Mouse (Mus musculus) limb, embryonic 13.5 days (tissue): ENCODE measurements around the gene Caskin2. TPM values are rescaled to one million over a fixed set of nuclear protein-coding genes. Genes with fewer than 3 reads are reported as not detected.
A peak's percentile ranks its signal among the peaks of the same experiment; 100 is the strongest.
"Not testable (repeated sequence)": the region's sequence is repeated elsewhere in the genome, so short reads cannot be mapped to it uniquely, and the experiment has no call there.

Experiments used
- ATAC-seq: fragments of 200-750 bp; cut with Nextera tagmentation; 2 replicates; pipeline ENCODE4 v1.8.0; 2017; ENCODE audit warnings: low read depth, moderate number of reproducible peaks, moderate TSS enrichment; ENCODE audit not compliant: low FRiP score
- H3K27ac ChIP-seq: fragments of 300-500 bp; sonication (generic); 2 replicates; pipeline ENCODE4 v1.5.1; 2015; ENCODE audit warnings: inconsistent platforms, mild to moderate bottlenecking, moderate library complexity
- H3K27me3 ChIP-seq: fragments of 300-500 bp; sonication (generic); 2 replicates; pipeline ENCODE4 v1.6.1; 2015; ENCODE audit warnings: mild to moderate bottlenecking, inconsistent platforms
- H3K36me3 ChIP-seq: fragments of 300-500 bp; sonication (generic); 2 replicates; pipeline ENCODE4 v1.6.1; 2015; ENCODE audit warnings: inconsistent platforms, mild to moderate bottlenecking, moderate library complexity
- H3K4me1 ChIP-seq: fragments of 300-500 bp; sonication (generic); 2 replicates; pipeline ENCODE4 v1.6.1; 2015; ENCODE audit warnings: inconsistent platforms
- H3K4me2 ChIP-seq: fragments of 300-500 bp; sonication (generic); replicated peaks from 2 replicates; pipeline ENCODE4 v1.6.1; 2015; ENCODE audit warnings: inconsistent platforms, mild to moderate bottlenecking, moderate library complexity
- H3K4me3 ChIP-seq: fragments of 300-500 bp; sonication (generic); 2 replicates; pipeline ENCODE4 v1.5.1; 2015; ENCODE audit warnings: moderate library complexity, mild to moderate bottlenecking, inconsistent platforms
- H3K9ac ChIP-seq: fragments of 300-500 bp; sonication (generic); 2 replicates; pipeline ENCODE4 v1.6.1; 2015; ENCODE audit warnings: mild to moderate bottlenecking, inconsistent platforms
- H3K9me3 ChIP-seq: fragments of 300-500 bp; sonication (generic); 2 replicates; pipeline ENCODE4 v1.6.1; 2016; ENCODE audit warnings: inconsistent platforms
- WGBS: fragments of 180-500 bp; shearing (Covaris S2); methylation state at CpG from one replicate; pipeline ENCODE4 v1.1.7; 2015; 5-methylcytosine and 5-hydroxymethylcytosine counted together
- polyA plus RNA-seq: library from polyadenylated mRNA; unstranded; fragments of >200 nt; fragmentation: Nextera tagmentation; extraction: Ambion mirVana; gene quantifications from 2 replicates; pipeline ENCODE4 v1.2.1, GENCODE M21; 2015

Gene Caskin2
- polyA plus RNA-seq: 15.5 and 19.4 TPM in 2 replicates

DNA sequence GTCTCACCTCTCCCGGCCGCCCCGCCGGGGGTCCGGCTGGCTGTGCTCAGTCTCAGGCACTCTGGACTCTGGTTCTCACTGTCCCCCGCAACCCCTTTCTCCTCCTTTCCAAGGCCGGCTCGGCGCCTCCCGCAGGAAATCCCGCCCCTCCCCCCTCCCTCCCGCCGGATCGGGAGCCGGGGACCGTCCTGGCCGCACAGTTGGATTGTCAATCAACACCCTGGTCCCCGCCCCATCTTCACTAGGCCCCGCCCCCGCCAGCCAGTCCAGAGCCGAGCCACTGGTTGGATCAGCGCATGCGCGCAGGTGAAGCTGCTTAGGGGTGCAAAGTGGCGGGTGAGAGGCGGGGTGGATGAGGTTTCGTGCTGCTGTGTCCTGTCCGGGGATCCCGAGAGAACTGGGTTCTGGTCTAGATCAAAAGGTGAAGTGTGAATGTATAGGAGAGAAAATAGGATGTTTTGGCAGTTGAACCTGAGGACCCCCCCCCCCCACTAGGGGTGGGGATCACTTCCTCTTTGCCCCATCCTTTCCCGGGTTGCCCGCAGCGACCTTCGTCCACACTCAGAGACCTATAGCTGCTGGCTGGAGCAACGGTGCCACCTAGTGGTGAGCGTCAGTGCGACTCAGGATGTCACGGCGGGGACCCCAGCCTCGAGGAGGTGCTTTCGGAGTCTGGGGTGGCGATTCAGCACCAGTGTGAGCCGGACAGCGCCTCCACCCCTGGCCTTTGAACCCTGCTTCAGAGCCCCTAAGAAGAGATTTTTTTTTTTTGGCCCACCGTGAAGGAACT, at the start of gene Caskin2:
Caskin2 (minus strand) TSS at position 133 of the 790 bp plus-strand sequence.
- Histone ChIP-seq H3K9me3 (no peaks in the 10 kb centered on the region), H3K4me1 (peaks cover 56% of the 10 kb centered on the region), H3K27me3 (no peaks in the 10 kb centered on the region), H3K4me2 (peak within 1 kb of the TSS; percentile 96), H3K36me3 (peaks cover 43% of the 10 kb centered on the region), H3K27ac (peak within 1 kb of the TSS; percentile 88), H3K9ac (peak within 1 kb of the TSS; percentile 90), H3K4me3 (peak within 1 kb of the TSS; percentile 93)
- ATAC-seq: peak; percentile 92
- under 1% methylated on average over 44 of the region's 44 CpGs for WGBS

GRCm38 (mm10) chr11:115859143-115859945, 45.9 kb upstream of the Caskin2 start:
- peak; percentile 79 for ATAC-seq
- H3K9me3 ChIP-seq: no peaks in the 10 kb centered on the region
- peak overlapping the region; percentile 59 for H3K9ac ChIP-seq
- peaks cover 72% of the 10 kb centered on the region for H3K27me3 ChIP-seq
- H3K27ac ChIP-seq: no peak overlapping the region
- 2% methylated on average over 53 of the region's 75 CpGs for WGBS
- peak overlapping the region; percentile 68 for H3K4me2 ChIP-seq
- H3K4me1 ChIP-seq: peaks cover 10% of the 10 kb centered on the region; the same call in 1 of the 2 replicates
- peak overlapping the region; percentile 47 for H3K4me3 ChIP-seq
- H3K36me3 ChIP-seq: no peaks in the 10 kb centered on the region

- WGBS: 12% methylated on average over 27 of the region's 27 CpGs
- Histone ChIP-seq H3K27me3 (peaks cover 72% of the 10 kb centered on the region), H3K9me3 (no peaks in the 10 kb centered on the region), H3K4me3 (peak within 1 kb of the TSS; percentile 47), H3K4me1 (peaks cover 10% of the 10 kb centered on the region; the same call in 1 of the 2 replicates), H3K27ac (no peak within 1 kb of the TSS), H3K9ac (peak within 1 kb of the TSS; percentile 59), H3K36me3 (no peaks in the 10 kb centered on the region), H3K4me2 (peak within 1 kb of the TSS; percentile 68)
- ATAC-seq: no peak
These were observed 44.9 kb upstream of the Caskin2 start, which contains the start of gene Myo15b for GRCm38 (mm10) chr11:115858354-115858753. TSS of gene Myo15b (plus strand) at chr11:115858406.

DNA sequence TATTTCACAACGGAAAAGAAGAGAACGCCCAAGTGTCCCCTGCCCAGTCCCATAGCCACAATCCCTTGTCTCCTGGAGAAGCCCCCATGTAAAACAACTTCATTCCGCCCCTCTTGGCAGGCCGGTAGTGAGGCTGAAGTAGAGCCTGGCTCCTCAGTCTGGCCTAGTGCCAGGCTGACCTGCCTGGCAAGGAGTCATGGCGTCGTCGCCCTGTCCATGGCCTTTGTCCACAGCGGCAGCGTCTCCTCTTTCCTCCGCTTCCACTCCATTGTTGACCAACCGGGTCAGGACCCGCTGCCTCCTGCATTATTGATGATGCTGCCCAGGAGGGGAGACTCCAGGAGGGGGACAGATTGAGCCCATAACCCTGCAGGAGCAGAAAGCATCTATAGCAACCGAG, 44.5 kb upstream of the Caskin2 start:
- Histone ChIP-seq H3K27me3 (peaks cover 71% of the 10 kb centered on the region), H3K4me1 (peaks cover 10% of the 10 kb centered on the region; the same call in 1 of the 2 replicates), H3K9ac (no peak overlapping the region), H3K4me2 (peak overlapping the region; percentile 68; the same call in 1 of the 2 replicates), H3K9me3 (no peaks in the 10 kb centered on the region), H3K36me3 (no peaks in the 10 kb centered on the region), H3K4me3 (0 out of 2 replicates have a peak overlapping the region, but pooled peaks have one; percentile 47), H3K27ac (no peak overlapping the region)
- WGBS: 67% methylated on average over 13 of the region's 13 CpGs
- no peak for ATAC-seq

- 86% methylated on average over 4 of the region's 4 CpGs for WGBS
- peaks cover 10% of the 10 kb centered on the region; the same call in 1 of the 2 replicates for H3K4me1 ChIP-seq
- not testable (repeated sequence) for H3K27ac ChIP-seq, ATAC-seq, H3K9ac ChIP-seq, H3K36me3 ChIP-seq, H3K4me2 ChIP-seq, H3K4me3 ChIP-seq, H3K9me3 ChIP-seq
- peaks cover 65% of the 10 kb centered on the region for H3K27me3 ChIP-seq
These were observed 43.7 kb upstream of the Caskin2 start for GRCm38 (mm10) chr11:115857146-115857545.

DNA sequence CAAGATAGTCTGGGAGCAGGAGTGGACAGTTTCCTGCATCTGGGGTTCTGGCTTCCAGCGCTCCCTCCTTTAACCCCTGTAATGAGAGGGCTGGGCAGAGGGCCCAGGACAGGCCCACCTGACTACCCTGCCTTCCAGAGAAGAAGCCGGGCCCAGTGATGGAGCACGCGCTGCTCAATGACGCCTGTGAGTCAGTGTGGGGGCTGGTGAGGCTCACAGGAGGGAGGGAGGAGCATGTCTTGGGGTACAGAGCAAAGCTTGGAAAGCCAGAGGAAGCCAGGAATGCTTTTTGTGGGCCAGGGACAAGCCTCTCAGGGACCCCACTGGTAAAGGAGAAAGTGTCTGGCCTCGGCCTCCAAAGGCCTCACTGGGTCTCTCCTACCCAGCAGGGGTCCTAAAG, 41.2 kb upstream of the Caskin2 start:
- Histone ChIP-seq H3K27me3 (peaks cover 40% of the 10 kb centered on the region), H3K4me2 (no peak overlapping the region), H3K27ac (no peak overlapping the region), H3K36me3 (peaks cover 15% of the 10 kb centered on the region), H3K4me3 (no peak overlapping the region), H3K9ac (no peak overlapping the region), H3K9me3 (no peaks in the 10 kb centered on the region), H3K4me1 (peaks cover 10% of the 10 kb centered on the region; the same call in 1 of the 2 replicates)
- 84% methylated on average over 6 of the region's 6 CpGs for WGBS
- ATAC-seq: no peak

DNA sequence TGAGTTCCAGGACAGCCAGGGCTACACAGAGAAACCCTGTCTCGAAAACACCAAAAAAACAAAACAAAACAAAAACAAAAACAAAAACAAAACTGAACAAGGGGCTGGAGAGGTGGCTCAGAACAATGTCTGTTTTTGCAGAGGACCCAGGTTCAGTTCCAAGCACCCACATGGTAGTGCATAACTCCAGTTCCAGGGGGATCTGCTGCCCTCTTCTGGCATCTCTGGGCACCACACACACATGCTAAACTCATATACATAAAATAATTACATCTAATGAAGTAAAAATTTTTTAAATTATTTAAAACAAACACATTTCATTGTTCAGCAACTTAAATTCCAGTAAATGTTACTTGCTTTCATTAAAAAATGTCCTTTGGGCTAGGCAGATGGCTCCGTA, 32.4 kb upstream of the Caskin2 start:
- Histone ChIP-seq H3K27me3 (no peaks in the 10 kb centered on the region), H3K9ac (no peak overlapping the region), H3K4me2 (no peak overlapping the region), H3K27ac (no peak overlapping the region), H3K4me1 (peaks cover 14% of the 10 kb centered on the region), H3K9me3 (peaks cover 4% of the 10 kb centered on the region; the same call in 1 of the 2 replicates), H3K4me3 (no peak overlapping the region), H3K36me3 (peaks cover 15% of the 10 kb centered on the region)
- no peak for ATAC-seq
- WGBS: 90% methylated on average over 2 of the region's 2 CpGs

GRCm38 (mm10) chr11:115844240-115844639, 30.8 kb upstream of the Caskin2 start:
- H3K27ac ChIP-seq: no peak overlapping the region
- ATAC-seq: no peak
- 75% methylated on average over 8 of the region's 8 CpGs for WGBS

GRCm38 (mm10) chr11:115843891-115844239, 30.4 kb upstream of the Caskin2 start:
- WGBS: 87% methylated on average over 5 of the region's 5 CpGs
- Histone ChIP-seq H3K27ac (no peak overlapping the region), H3K9ac (no peak overlapping the region), H3K4me2 (no peak overlapping the region), H3K4me1 (peaks cover 26% of the 10 kb centered on the region), H3K27me3 (no peaks in the 10 kb centered on the region), H3K36me3 (peaks cover 12% of the 10 kb centered on the region), H3K4me3 (no peak overlapping the region), H3K9me3 (peaks cover 4% of the 10 kb centered on the region; the same call in 1 of the 2 replicates)
- no peak for ATAC-seq

More at GRCm38 (mm10) chr11:115844240-115844639, 30.8 kb upstream of the Caskin2 start:
- Histone ChIP-seq H3K36me3 (peaks cover 12% of the 10 kb centered on the region), H3K9me3 (peaks cover 4% of the 10 kb centered on the region; the same call in 1 of the 2 replicates), H3K4me1 (peaks cover 22% of the 10 kb centered on the region), H3K27me3 (no peaks in the 10 kb centered on the region), H3K4me3 (no peak overlapping the region), H3K9ac (no peak overlapping the region), H3K4me2 (no peak overlapping the region)

- Histone ChIP-seq H3K4me3 (no peak overlapping the region), H3K36me3 (peaks cover 12% of the 10 kb centered on the region), H3K9ac (no peak overlapping the region), H3K9me3 (peaks cover 4% of the 10 kb centered on the region; the same call in 1 of the 2 replicates), H3K4me1 (peaks cover 29% of the 10 kb centered on the region), H3K27me3 (no peaks in the 10 kb centered on the region), H3K27ac (no peak overlapping the region), H3K4me2 (no peak overlapping the region)
- 81% methylated on average over 11 of the region's 14 CpGs for WGBS
- no peak for ATAC-seq
These were observed 29.9 kb upstream of the Caskin2 start for GRCm38 (mm10) chr11:115843141-115843890.

DNA sequence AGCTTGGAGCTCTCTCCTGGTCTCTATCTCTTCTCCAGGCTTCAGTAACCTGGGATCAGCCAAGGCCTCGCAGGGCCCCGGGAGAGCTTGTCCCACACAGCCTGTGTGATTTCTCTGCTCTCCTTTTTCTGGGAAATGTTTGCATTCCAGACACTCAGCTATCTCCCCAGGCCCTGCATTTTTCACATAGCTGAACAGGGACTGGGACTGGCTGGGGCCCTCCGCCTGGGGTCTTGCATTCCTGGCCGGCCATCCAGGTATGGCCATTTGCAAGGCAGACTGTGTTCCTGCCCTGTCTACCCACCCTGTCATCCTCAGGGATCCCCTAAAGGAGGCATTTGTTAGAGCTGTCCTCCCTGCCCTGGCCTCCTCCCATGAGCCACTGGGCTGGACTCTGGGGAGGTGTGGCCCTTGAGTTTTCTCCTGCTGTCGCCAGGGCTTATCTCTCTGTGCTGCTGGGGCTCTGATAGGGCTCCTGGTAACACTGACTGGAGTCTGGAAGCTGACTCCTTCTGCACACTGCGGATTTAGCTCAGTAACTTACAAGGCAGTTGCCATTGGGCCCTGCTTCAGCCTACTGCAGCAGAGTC, 28.6 kb upstream of the Caskin2 start:
- peak overlapping the region; percentile 72 for H3K27ac ChIP-seq
- no peaks in the 10 kb centered on the region for H3K27me3 ChIP-seq
- peak; percentile 24; the same call in 1 of the 2 replicates for ATAC-seq
- H3K9me3 ChIP-seq: peaks cover 4% of the 10 kb centered on the region; the same call in 1 of the 2 replicates
- H3K9ac ChIP-seq: peak overlapping the region; percentile 19; the same call in 1 of the 2 replicates
- H3K36me3 ChIP-seq: peaks cover 12% of the 10 kb centered on the region
- no peak overlapping the region for H3K4me3 ChIP-seq
- H3K4me1 ChIP-seq: peaks cover 31% of the 10 kb centered on the region
- no peak overlapping the region; the same call in 1 of the 2 replicates for H3K4me2 ChIP-seq
- WGBS: 23% methylated on average over 6 of the region's 6 CpGs
